Mouse (Mus musculus): ENCODE measurements around the gene Epo. TPM values are rescaled to one million over a fixed set of nuclear protein-coding genes. Genes with fewer than 3 reads are reported as not detected.

Epo gene
- polyA plus RNA-seq, 1 experiment from 2014 or later: 0.66 TPM

DNA sequence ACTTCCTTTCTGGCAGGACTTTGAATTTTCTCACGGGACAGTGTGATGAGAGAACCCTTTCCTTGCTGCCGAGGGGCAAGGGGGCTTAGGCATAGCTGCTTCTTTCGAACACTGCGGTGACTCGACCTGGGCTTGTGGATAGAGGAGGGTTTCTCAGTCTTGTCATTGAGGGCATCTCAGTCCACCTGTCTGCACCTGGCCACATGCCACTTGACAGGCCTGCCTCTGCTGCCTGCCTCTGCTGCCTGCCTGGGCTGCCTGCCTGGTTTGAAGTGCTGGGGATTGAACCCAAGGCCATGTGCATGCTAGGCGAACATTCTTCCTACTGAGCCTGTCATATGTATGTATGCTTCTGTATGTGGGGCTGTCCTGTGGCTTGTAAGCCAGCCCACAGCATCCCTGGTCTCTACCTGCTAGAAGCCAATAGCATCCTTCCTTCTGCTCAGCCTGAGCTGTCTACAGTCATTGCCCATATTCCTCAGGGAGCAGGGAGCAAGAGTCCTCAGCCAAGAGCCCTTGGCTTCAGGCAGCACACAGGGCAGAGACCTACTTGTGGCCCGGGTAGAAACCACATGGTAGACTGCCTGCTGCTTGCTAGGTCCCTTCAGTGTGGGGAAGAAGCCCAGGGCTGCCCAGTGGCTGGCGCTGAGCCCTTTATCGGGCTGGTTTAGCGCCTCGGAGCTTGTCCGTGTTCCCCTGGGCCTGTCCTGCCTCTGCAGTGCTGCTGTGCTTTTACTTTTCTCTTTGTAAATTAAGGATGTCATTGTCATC lies 18.9 kb downstream of the Epo start:
- no peak overlapping the region for H3K9ac ChIP-seq
- WGBS: 82% methylated on average over 12 of the region's 12 CpGs

GRCm38 (mm10) chr5:137512847-137513794 lies 19.9 kb downstream of the Epo start:
- WGBS: 72% methylated on average over 11 of the region's 11 CpGs
- H3K27me3 ChIP-seq: no peaks in the 10 kb centered on the region
- no peak for ATAC-seq (ENCODE audit: borderline replicate concordance, extremely low read depth, low FRiP score, low TSS enrichment)
- H3K36me3 ChIP-seq: no peaks in the 10 kb centered on the region
- no peak overlapping the region for H3K27ac ChIP-seq
- H3K9ac ChIP-seq: no peak overlapping the region
- H3K9me3 ChIP-seq: no peaks in the 10 kb centered on the region
- H3K4me1 ChIP-seq: peaks cover 41% of the 10 kb centered on the region
- H3K4me2 ChIP-seq: no peak overlapping the region
- no peak overlapping the region for H3K4me3 ChIP-seq

More for the DNA sequence above, 18.9 kb downstream of the Epo start:
- H3K4me2 ChIP-seq: no peak overlapping the region
- peaks cover 6% of the 10 kb centered on the region; the same call in 1 of the 2 replicates for H3K36me3 ChIP-seq
- no peak overlapping the region for H3K27ac ChIP-seq
- H3K4me3 ChIP-seq: no peak overlapping the region
- no peak for ATAC-seq (ENCODE audit: borderline replicate concordance, extremely low read depth, low FRiP score, low TSS enrichment)
- H3K27me3 ChIP-seq: no peaks in the 10 kb centered on the region
- H3K9me3 ChIP-seq: no peaks in the 10 kb centered on the region
- peaks cover 41% of the 10 kb centered on the region for H3K4me1 ChIP-seq

DNA sequence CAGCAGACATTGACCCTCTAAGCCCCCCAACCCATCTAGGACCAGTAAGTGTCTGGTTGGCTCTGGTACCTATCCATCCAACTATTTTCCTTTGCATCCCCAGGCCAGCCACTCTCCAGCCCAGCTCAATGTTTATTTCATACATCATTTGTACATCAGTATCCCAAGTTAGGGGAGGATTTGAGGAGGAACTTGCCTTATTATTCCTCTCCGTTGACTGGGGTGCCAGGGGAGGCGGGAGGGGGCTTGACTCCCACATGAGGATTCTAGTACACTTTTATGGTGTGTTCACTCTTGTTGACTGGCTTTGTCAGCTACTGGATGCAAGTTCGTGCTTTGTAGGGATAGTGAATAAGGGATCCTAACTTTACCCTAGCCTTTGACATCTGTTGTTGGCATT lies 21.3 kb downstream of the Epo start:
- ATAC-seq (ENCODE audit: borderline replicate concordance, extremely low read depth, low FRiP score, low TSS enrichment): no peak
- H3K4me1 ChIP-seq: peaks cover 41% of the 10 kb centered on the region
- peak overlapping the region; percentile 97 for H3K4me3 ChIP-seq
- H3K9me3 ChIP-seq: no peaks in the 10 kb centered on the region
- H3K27ac ChIP-seq: no peak overlapping the region
- WGBS: 59% methylated on average over 3 of the region's 3 CpGs
- no peaks in the 10 kb centered on the region for H3K36me3 ChIP-seq
- H3K4me2 ChIP-seq: peak overlapping the region; percentile 90
- peak overlapping the region; percentile 96; the same call in 1 of the 2 replicates for H3K9ac ChIP-seq
- H3K27me3 ChIP-seq: no peaks in the 10 kb centered on the region

DNA sequence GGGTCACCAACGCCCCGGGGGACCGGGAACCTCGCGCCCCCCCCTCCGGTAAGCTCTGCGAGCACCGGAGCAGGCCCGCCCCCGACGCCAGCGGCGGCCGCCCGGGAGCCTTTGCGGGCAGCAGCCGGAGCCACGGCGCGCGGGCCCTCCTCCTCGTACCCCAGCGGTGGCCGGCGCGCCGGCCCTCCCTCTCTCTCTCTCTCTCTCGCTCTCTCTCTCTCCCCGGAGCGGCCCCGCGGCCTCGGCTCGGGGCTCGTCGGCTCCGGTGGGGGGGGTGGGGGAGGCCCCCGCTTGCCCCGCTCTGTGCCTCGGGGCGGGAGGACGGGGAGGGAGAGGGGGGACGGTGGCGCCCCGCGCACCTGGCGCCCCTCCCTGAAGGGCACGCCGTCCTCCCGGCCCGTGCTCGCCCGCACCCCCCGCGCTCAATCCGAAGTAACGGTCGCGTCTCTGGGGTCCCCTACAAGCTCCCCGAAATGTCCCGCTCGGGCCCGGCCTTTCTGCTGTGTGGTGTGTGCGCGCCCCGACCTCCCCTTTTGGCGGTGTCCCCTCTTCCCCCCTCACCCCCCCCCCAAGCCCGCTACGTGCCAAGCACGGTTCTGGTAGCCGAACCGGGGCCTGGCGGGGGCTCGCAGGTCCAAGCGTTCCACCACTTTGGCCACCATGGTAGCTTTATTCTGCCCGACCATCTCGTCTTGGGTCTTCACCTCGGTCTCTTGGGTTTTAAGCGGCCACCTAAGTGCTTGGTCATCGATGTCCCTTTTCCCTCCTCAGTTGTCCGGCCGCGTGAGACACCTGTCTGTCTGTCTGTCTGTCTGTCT lies 22.3 kb downstream of the Epo start:
- Histone ChIP-seq H3K27me3 (no peaks in the 10 kb centered on the region), H3K27ac (peak overlapping the region; percentile 78), H3K4me2 (peak overlapping the region; percentile 90), H3K36me3 (no peaks in the 10 kb centered on the region), H3K4me3 (peak overlapping the region; percentile 97), H3K4me1 (peaks cover 41% of the 10 kb centered on the region), H3K9ac (peak overlapping the region; percentile 96), H3K9me3 (no peaks in the 10 kb centered on the region)
- WGBS: 1% methylated on average over 50 of the region's 83 CpGs
- peak; percentile 55; the same call in 1 of the 2 replicates for ATAC-seq (ENCODE audit: borderline replicate concordance, extremely low read depth, low FRiP score, low TSS enrichment)

DNA sequence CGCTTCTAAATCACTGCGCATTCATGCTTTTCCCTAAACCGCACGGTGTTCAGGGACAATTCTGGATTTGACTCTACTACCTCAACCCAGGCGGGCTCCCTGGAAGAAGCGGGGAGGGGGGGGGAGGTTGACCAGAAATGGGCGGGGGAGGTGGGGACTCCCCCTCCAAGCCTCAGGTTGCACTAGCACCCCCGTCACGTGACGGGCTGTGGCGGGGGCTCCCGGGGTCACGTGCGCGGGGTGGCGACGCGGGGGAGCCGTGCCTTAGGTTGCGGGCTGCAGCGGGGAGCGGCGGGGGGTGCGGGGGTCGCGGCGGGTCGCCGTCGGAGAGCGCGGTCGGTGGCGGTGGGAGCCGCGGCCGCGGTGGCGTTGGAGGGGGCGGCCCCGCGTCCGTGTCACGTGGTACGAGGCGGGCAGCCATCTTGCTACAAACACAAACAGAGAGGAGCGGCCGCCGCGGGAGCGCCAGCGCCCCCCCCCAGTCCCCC lies 23.0 kb downstream of the Epo start:
- WGBS: 1% methylated on average over 29 of the region's 52 CpGs

GRCm38 (mm10) chr5:137504041-137504440 lies 29.0 kb downstream of the Epo start:
- H3K9ac ChIP-seq: no peak overlapping the region
- H3K4me2 ChIP-seq: no peak overlapping the region

More for the DNA sequence above, 23.0 kb downstream of the Epo start:
- Histone ChIP-seq H3K27me3 (no peaks in the 10 kb centered on the region), H3K4me3 (peak overlapping the region; percentile 97), H3K9me3 (no peaks in the 10 kb centered on the region), H3K4me2 (peak overlapping the region; percentile 55), H3K4me1 (peaks cover 40% of the 10 kb centered on the region), H3K27ac (peak overlapping the region; percentile 78), H3K36me3 (no peaks in the 10 kb centered on the region), H3K9ac (peak overlapping the region; percentile 96)
- peak; percentile 82 for ATAC-seq (ENCODE audit: borderline replicate concordance, extremely low read depth, low FRiP score, low TSS enrichment)

GRCm38 (mm10) chr5:137502667-137503110 lies 30.4 kb downstream of the Epo start:
- Histone ChIP-seq H3K4me3 (peak overlapping the region; percentile 71), H3K4me1 (peaks cover 13% of the 10 kb centered on the region; the same call in 1 of the 2 replicates), H3K36me3 (no peaks in the 10 kb centered on the region), H3K4me2 (peak overlapping the region; percentile 57), H3K9ac (peak overlapping the region; percentile 48), H3K9me3 (no peaks in the 10 kb centered on the region), H3K27ac (peak overlapping the region; percentile 98), H3K27me3 (no peaks in the 10 kb centered on the region)
- WGBS: 0% methylated on average over 26 of the region's 30 CpGs
- ATAC-seq (ENCODE audit: borderline replicate concordance, extremely low read depth, low FRiP score, low TSS enrichment): peak; percentile 88

More at GRCm38 (mm10) chr5:137504041-137504440, 29.0 kb downstream of the Epo start:
- ATAC-seq (ENCODE audit: borderline replicate concordance, extremely low read depth, low FRiP score, low TSS enrichment): no peak
- 68% methylated on average over 6 of the region's 6 CpGs for whole genome bisulfite sequencing
- no peak overlapping the region for H3K4me3 ChIP-seq
- H3K36me3 ChIP-seq: no peaks in the 10 kb centered on the region
- H3K9me3 ChIP-seq: no peaks in the 10 kb centered on the region
- no peak overlapping the region for H3K27ac ChIP-seq
- no peaks in the 10 kb centered on the region for H3K27me3 ChIP-seq
- peaks cover 13% of the 10 kb centered on the region; the same call in 1 of the 2 replicates for H3K4me1 ChIP-seq

GRCm38 (mm10) chr5:137501709-137502666 lies 31.1 kb downstream of the Epo start, which contains the start of gene Pop7:
Gene Pop7, minus strand, starts transcription at chr5:137502518.
- Histone ChIP-seq H3K27ac (peak within 1 kb of the TSS; percentile 98), H3K36me3 (no peaks in the 10 kb centered on the region), H3K4me3 (peak within 1 kb of the TSS; percentile 71), H3K9me3 (no peaks in the 10 kb centered on the region), H3K27me3 (no peaks in the 10 kb centered on the region), H3K9ac (peak within 1 kb of the TSS; percentile 67), H3K4me2 (peak within 1 kb of the TSS; percentile 83), H3K4me1 (peaks cover 13% of the 10 kb centered on the region; the same call in 1 of the 2 replicates)
- ATAC-seq (ENCODE audit: borderline replicate concordance, extremely low read depth, low FRiP score, low TSS enrichment): peak; percentile 99
- 1% methylated on average over 64 of the region's 64 CpGs for WGBS

- Histone ChIP-seq H3K27ac (no peak overlapping the region), H3K9ac (no peak overlapping the region), H3K4me1 (peaks cover 13% of the 10 kb centered on the region; the same call in 1 of the 2 replicates), H3K9me3 (no peaks in the 10 kb centered on the region), H3K36me3 (no peaks in the 10 kb centered on the region), H3K27me3 (no peaks in the 10 kb centered on the region), H3K4me3 (no peak overlapping the region), H3K4me2 (no peak overlapping the region)
- 95% methylated on average over 7 of the region's 7 CpGs for WGBS
- no peak for ATAC-seq (ENCODE audit: borderline replicate concordance, extremely low read depth, low FRiP score, low TSS enrichment)
Observed at GRCm38 (mm10) chr5:137500186-137500585, 32.9 kb downstream of the Epo start.

GRCm38 (mm10) chr5:137493831-137494230 lies 39.2 kb downstream of the Epo start:
- Histone ChIP-seq H3K4me3 (no peak overlapping the region), H3K9me3 (no peaks in the 10 kb centered on the region), H3K4me2 (no peak overlapping the region; the same call in 1 of the 2 replicates), H3K9ac (no peak overlapping the region; the same call in 1 of the 2 replicates), H3K4me1 (peaks cover 13% of the 10 kb centered on the region), H3K27ac (peak overlapping the region; percentile 29; the same call in 1 of the 2 replicates), H3K36me3 (no peaks in the 10 kb centered on the region), H3K27me3 (no peaks in the 10 kb centered on the region)
- WGBS: 43% methylated on average over 13 of the region's 13 CpGs
- ATAC-seq (ENCODE audit: borderline replicate concordance, extremely low read depth, low FRiP score, low TSS enrichment): peak; percentile 77; the same call in 1 of the 2 replicates

Data from lung, embryonic 15.5 days (tissue).